Mouse (Mus musculus) spleen, postnatal 4 days (tissue): ENCODE results near the gene Itpr3.
A peak's percentile ranks its signal among the peaks of the same experiment; 100 is the strongest.

Experiments
- DNase-seq, 2 experiments: peaks; one replicate each; pipeline ENCODE4 v3.0.0; 2022; ENCODE audit warnings: low spot score in 2 of 2

The Itpr3 gene

DNA sequence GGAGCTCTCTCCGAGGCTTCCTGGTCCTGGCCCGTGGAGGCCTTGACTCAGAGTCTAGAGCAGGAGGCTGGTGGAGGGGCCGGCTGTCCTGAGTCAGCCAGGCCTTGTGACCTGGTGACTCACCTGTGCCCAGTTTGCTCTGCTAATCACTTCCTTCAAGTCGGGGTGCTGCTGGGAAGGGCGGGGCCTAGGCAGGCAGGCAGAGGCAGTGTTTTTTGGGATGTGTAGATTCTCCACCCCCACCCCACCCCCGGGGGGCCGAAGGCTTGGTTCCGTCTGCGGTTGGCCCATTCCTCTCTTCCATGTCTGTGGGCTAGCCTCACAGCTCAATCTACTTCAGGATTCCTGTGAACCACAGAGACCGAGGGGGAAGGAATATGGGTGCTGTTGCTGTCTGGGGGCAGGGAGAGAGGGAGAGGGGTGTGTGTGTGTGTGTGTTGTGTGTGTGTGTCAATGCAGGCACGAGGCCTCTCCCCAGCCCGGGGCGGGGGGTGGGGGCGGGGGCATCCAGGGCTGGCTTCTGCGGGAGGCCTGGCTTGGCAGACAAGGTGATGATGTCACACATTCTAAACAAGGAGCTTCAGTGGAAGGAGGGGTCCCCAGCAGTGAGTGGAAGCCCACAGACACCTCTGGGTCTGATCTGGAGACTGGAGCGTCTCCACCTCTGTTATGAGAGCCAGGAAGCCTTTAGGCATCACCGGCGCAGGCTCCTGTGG is 18.6 kb upstream of the Itpr3 start:
- no peak for DNase-seq

DNA sequence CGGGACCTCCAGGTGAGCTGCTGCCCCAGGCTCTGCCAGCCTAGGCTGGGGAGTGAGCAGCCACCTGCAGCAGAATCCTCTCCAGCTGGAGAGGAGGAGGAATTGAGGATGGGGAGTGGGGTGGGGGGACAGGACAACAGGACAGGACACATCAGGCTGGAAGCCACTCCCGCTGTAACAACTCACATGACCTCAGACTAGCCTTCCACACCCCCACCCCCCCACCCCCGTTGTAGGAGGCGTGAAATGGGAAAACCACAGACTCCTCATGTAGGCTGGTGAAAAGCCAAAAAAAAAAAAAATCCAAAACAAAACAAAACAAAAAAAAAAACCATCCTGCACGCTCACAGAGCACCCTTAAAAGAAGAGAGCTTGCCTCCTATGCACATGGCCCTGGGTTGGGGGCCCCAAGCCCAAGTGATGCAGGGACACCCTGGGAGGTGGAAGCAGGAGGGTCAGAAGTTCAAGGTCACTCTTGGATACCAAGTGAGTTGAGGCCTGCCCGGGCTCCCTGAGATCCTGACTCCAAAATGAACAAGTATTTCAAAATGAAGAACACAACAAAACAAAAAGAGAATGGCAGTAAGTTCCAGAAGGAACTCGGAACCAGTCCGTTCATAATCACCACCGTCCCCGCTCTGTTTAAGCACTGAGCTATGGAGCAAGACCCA is 17.5 kb upstream of the Itpr3 start:
- no peak for DNase-seq

DNA sequence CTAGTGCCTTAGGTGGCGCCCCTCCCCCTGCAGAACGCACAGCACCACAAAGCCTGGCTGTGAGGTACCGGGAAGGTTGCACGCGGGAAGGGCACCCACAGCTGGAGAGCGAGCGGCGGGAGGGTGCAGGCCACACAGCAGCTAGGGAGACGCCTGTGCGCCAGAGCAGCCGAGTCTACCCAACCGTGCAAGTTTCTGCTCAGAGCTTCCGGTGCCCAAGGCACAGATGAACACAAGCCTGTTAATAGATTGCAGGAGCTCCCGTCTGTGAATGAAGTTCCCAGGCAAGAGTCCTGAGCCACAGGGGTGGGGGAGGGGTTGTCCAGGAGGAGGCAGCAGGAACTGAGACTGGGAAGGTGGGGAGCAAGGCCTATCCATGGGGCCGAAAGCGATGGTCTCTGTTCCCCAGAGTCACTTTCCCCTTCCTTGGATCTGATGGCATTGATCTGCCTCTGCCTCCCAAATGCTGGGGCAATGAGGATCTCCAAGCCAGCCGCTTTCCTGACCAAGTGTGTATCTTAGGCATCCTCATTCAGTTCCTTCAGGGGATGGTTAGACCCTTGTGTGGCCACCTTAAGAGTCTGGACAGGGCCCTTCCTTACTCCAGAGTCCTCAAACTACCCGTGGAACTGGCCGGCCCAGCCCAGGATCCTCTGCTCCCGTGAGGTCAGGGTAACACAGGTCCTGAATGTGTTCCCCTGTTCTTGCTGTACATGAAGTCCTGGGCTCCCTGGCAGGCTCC is 16.6 kb upstream of the Itpr3 start:
- DNase-seq: no peak

DNA sequence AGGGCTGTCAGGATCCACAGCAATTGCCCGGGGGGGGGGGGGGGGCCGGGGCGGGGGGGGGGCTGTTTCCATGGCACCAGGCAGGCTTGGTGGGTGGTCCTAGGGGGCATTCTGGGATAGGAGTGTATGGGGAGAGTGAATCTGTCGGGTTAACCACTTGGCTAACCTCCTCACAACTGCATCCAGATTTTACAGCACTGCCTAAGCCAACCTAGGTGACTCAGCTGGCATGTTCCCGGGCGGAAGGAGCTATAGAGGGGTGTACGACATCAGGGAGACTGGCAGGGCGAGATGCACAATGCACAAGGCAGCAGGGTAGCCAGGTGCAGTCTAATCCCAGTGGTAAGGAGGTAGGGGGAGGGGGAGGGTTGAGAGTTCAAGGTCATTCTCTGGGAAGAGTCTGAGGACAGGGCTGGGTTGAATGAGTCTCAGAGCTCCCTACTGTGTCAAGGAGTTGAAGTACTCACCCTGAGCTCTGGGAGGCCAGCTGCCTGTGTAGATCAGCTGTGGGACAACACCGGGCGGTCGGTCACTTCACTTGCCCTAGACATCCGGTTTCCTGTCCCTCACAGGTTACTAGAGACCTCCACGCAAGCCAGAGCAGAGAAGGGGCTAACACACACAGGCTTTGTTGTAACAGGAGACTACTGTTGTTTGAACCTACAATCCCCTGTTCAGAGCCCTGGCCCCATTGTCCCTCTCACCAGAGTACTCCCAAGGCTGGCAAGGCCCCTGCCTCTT is 15.9 kb upstream of the Itpr3 start:
- no peak for DNase-seq

DNA sequence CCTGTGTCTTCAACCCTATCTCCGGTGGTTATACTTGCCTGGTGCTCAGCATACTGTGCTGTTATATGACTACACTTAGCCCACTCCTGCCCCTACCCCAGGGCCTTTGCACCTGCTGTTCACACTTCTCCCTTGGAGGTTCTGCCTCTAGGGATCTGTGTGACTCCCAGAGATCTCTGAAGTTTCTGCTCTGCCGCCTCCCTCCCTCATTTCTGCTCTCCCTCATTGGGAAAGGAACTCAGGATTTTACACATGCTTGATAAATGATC is 15.4 kb upstream of the Itpr3 start:
- no peak for DNase-seq

DNA sequence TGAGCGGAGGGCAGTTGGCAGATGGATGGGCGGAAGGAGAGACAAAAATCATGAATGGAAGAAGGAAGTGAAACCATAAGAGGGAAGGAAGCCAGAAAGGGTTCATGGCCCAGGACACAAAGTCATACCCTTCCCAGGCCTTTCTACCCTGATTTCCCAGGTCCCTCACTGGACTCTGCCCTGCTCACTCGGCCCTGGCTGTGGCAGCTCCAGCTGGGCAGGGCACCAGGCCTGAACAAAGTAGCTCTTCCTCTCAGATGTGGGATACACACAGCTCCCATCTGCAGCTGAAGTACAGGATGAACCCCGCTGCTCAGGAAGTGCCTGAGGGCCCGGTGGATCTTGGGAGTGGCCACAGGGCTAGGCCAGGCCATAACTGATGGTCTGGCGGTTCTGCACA is 14.3 kb upstream of the Itpr3 start:
- no peak for DNase-seq

DNA sequence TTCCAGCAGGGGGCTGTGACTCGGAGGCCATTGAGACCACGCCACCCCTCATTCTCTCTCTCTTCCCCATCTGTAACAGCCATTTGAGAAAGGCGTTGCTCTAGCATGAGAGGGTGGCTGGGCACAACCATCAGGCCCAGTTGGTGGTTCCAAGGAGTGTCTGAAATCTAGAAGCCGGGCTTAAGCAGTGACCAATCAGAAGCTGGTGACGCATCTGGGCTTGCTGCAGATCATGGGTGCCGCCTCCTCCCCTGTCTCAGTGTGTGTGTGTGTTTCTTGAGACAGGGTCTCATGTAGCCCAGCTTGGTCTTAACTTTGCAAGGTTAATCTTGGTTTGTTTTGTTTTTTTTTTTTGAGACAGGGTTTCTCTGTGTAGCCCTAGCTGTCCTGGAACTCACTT is 11.9 kb upstream of the Itpr3 start:
- no peak for DNase-seq

DNA sequence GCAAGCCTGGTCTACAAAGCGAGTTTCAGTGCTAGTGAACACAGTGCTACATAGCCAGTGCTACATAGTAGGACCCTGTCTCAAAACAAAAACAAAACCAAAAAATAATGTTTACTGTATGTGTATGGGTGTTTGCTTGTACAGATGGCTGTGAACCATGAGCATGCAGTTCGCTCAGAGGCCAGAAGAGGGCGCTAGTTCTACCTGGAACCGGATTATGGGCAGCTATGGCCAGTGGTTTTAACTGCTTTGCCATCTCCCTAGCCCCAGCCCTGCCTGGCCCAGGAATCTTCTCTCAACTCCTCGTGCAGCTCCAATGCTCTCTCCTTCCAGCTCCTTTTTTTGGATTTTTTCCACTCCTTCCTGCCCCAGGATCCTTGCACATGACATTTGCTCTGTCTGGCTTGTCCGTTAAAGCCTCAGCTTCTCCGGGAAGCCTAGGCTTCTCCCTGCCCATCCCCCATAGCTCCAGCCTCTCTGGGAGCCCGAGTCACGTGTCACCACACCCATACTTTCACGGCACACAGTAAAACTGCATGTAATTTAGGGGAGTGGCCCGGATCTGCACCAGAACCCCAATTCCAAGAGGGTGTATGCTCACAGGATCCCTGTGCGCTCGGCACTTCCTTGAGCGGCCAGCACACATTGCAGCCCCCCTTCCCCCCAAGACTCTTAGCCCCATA is 9.2 kb upstream of the Itpr3 start:
- DNase-seq: no peak

DNA sequence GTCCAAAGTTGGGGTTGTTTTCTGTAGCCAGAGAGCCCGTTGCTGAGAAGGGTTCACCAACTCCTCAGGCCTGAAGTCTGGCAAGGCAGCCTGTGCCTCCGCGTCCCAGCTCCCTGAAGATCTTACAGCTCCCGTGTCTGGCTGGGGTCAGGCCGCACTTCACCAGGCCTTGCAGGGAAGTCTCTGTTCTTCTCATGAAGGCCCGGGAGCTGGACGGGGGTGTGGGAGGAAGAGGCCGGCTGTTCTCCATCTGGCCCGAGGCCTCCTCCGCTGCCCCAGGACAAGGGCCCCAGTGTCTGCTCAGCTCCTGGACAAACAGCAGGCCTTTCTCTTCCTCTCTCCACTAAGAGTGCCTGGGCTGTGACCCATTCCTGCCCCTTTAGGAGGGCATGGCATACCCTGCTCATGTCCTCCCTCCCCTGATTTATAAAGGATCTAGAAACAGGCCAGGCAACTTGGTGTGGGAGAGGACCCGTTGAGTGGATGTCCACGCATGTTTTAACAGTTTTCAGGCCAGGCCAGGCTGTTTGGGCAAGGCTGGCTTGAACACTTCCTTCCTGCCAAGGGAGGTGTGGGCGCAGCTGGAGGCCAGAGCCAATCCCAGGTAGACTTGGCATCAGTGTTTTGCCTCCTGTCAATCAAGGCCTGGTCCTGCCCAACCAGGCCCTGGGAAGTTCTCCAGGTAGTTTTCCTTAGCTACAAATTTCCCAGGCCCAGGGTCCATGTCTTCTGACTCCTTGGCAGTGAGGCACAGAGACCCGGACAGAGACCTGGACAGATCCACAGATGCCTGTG is 8.5 kb upstream of the Itpr3 start:
- no peak for DNase-seq

DNA sequence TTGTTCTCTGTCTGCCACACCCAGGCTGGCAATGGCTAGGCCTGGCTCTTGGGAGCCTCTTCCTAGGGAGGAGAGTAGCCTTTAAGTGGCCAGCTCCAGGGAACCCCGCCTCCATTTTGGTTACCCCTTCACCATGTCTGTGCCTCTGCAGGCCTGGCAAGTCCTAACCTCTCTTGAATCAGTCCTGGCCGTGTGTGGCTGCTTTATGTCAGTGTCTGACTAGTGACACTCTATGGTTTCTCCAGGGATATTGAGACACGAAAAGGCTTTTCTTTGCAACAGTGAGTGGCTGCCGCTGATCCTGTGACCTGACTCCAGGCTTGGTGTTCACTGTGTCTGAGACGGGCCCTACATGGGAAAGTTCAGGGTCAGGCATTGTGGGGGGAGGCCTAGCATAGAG is 6.3 kb upstream of the Itpr3 start:
- no peak for DNase-seq

DNA sequence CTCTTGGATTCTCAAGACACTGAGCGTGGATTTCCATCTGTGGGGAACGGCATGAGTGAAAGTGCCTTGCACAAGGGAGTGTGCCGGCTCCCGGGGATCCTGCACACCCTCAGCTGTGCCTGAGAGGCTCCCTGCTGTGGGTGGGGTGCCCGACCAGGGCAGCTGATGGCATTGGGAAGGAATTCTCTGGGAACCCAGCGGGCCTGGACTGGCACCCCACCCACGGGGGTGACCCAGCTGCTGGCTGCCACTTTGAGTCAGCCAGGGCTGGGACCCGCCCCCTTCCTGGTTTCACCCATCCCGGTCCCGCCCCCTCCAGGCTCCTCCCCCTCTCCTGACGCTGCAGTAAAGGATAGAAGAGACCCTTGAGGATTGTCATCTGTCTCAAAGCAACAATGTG is 5.6 kb upstream of the Itpr3 start:
- DNase-seq: peak in 1 of 2 experiments; percentile 42

DNA sequence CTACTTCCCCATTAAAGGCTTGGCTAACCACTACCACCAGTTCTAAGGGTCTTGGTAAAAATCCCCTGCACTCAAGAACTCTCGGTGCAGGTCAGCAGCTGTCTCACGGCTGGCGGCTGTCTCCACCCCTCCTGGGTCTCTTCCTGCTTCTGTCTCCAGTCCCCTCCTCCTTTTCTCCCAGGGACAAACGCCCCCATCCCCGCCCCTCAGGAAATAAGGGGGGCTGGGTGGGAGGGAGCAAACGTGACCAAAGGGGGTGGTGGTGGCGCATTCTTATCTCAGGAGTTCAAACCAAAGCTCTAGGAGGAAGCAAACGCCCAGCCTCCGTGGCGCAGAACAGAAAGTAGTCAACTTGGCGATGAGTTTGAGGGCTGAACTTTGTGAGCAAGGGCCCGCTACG is 934 bp upstream of the Itpr3 start:
- peak in 1 of 2 experiments; percentile 56 for DNase-seq

DNA sequence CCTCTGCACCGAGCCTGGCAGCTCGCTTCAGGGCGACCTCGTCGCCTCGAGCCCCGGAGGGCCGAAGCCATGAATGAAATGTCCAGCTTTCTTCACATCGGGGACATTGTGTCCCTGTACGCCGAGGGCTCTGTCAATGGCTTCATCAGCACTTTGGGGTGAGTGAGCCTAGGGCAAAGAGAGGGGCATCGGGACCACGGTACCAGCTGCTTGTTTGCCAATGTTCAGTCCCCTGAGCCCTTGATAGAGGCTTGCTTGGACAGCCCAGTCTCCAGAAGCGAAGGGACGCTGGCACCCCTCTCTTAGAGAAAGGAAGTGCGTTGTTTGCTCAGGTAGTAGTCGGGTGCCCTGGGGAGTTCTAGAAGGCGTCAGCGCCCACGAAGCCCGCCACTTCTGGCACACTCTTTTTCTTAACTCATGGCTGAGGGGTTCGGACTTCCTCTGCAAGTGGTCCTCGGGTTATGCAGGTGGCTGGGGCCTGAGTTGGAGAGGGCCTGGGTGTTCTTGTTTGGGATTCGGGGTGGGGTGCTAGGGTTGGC is 482 bp downstream of the Itpr3 start:
- DNase-seq: no peak

DNA sequence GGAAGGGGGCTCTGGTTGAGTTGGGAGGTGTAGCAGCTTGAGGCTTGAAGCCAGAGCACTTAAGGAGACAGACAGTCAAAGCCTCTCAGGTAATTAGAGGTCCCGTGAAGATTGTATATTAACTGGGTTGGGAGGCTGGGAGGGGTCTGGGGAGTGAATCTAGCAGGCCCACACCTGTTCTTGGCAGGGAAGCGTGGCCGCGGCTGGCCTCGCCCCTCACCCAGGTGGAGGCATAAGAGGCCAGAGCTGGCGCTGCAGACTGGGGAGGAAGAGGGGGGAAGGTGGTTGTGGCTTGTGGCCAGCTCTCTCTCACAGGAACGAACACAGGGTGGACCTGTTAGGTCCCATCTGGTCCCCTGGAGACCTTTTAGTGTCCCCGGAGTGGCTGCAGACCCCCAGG is 3.6 kb downstream of the Itpr3 start:
- no peak for DNase-seq

DNA sequence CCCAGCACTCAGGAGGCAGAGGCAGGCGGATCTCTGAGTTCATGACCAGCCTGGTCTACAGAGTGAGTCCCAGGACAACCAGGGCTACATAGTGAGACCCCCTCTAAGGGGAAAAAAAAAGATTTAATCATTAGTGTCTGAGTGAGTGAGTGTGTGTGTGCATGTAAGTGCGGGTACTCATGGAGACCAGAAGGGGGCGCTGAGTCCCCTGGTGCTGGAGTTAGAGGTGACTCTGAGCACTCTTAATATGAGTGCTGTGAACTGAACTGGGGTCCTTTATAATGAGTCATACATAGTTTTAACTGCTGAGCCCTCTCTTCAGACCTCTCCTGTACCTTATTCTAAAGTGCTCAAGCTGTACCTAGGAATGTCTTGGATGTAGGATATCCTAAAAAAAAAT is 4.6 kb downstream of the Itpr3 start:
- DNase-seq: no peak

DNA sequence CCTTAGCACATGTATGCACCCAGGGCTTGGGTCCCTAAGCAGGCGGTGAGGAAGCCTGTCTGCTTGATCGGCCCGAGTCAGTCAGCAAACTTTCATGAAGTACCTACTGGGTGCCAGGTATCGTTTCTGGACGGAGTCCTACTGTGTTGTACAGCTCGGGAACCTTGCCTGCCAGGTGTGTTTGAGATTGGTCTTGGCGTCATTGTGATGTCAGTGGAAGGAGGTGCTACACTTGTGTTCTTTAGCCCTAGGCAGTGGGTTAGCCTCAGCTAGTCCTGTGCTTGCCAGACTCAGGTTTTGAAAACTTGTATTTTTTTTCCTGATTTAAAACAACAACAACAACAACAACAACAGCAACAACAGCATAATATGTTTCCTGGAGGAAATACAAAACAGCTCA is 5.6 kb downstream of the Itpr3 start:
- DNase-seq: no peak

DNA sequence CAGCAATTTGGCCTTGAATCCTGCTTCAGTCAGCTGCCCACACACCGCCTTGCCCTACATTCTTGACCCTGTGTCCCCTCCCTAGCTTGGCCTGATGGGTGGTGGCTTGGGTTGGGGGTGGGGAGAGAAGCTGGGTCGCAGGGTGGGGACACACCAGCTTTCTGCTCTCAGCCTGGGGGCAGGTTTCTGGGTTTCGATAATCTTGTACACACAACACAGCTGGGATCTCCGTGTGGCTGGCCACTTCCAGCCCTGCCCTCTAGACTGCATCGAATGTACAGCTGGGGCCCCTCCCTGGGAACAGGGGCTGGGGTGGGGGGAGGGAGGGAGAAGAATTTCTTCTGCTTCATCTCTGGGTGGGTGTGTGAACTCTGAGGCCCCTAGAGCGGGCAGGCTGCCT is 6.6 kb downstream of the Itpr3 start:
- no peak for DNase-seq

DNA sequence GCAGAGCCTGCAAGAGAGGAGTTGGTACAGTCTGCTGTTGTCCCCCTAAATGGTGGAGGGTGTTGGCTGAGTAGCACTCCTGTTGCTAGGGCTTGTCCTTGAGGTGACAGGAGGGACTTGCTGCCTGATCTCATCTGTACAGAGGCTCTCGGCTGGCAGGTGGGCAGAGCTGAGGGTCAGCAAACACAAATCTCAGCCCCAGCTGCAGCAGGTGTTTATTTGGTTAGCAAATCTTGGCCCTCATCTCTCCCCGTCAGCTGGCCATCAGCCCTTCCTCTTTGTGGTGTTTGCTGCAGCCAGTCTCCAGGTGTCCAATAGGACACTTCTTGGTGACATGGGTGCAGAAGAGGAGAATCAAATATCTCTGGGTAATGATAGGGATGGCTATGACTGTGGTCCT is 7.1 kb downstream of the Itpr3 start:
- no peak for DNase-seq

DNA sequence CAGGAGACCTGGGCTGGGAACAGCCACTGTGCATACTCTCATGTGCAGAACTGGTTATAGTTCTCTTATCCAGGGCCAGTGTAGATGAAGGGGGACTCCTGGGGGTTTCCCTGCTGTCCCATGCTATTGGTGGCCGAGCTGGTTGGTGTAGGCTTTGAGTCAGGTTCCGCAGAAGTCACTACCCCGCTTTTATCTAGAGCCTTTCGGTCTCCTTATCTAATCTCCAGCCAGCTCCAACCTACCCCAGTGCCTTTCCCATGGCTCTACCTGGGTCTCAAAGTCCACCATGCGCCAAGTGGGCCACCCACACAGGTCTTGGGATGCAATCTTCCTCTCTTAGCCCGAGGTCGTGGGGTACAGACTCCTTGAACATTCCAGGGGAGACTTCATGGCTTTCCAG is 9.0 kb downstream of the Itpr3 start:
- DNase-seq: no peak

DNA sequence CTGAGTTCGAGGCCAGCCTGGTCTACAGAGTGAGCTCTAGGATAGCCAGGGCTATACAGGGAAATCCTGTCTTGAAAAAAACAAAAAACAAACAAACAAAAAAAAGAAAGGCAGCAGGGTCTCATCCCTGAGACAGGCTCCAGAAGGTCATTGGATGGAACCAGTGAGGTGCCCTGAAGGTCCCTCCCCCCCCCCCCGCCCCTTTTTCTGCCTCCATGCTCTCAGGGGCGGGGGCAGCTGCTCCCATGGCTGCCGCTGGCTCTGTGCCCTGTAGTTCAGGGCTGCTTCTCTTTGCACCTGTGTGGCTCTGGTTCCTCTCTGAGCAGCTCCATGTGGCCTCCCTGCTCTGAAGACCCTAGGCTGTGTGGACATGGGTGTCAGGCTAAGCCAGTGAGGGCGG is 12.0 kb downstream of the Itpr3 start:
- DNase-seq: no peak

DNA sequence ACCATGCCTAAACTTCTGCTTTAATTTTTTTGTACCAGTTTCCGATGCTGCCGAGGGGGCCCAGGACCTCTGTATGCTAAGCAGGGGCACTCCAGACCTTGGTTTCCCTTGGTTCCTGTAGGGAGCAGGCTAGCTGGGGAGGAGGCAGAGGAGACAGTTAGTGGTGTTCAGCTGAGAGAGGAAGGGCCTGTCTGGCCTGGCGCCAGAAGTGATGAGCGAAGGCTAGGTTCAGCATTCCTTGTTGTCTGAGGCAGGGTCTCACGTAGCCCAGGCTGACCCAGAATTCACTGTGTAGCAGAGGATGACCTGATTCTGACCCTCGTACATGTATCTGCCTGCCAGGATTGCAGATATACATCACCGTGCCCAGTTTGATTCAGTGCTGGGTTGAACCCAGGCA is 13.8 kb downstream of the Itpr3 start:
- no peak for DNase-seq
